Mouse (Mus musculus) stomach, embryonic 16.5 days (tissue): ENCODE results near the gene 2310034C09Rik. TPM values are rescaled to one million over a fixed set of nuclear protein-coding genes. Genes with fewer than 3 reads are reported as not detected.
"Not testable (repeated sequence)": the region's sequence is repeated elsewhere in the genome, so short reads cannot be mapped to it uniquely, and the experiment has no call there.

ENCODE experiments used
- ATAC-seq: fragments of 200-750 bp; cut with Nextera tagmentation; 2 replicates; pipeline ENCODE4 v1.8.0; 2017; ENCODE audit warnings: moderate number of reproducible peaks, moderate TSS enrichment; ENCODE audit not compliant: insufficient read depth, low FRiP score
- H3K27ac ChIP-seq: fragments of 300-500 bp; sonication (generic); 2 replicates; pipeline ENCODE4 v1.5.1; 2014; ENCODE audit warnings: low read length
- H3K27me3 ChIP-seq: fragments of 300-500 bp; sonication (generic); 2 replicates; pipeline ENCODE4 v1.6.1; 2014; ENCODE audit warnings: low read length, control low read depth, mixed read lengths; ENCODE audit not compliant: control insufficient read depth, insufficient read depth
- H3K36me3 ChIP-seq: fragments of 300-500 bp; sonication (generic); 2 replicates; pipeline ENCODE4 v1.6.1; 2014; ENCODE audit warnings: low read length; ENCODE audit not compliant: control insufficient read depth, insufficient read depth
- H3K4me1 ChIP-seq: fragments of 300-500 bp; sonication (generic); 2 replicates; pipeline ENCODE4 v1.6.1; 2014; ENCODE audit warnings: low read length, control low read depth, mixed read lengths; ENCODE audit not compliant: control insufficient read depth, insufficient read depth
- H3K4me2 ChIP-seq: fragments of 300-500 bp; sonication (generic); 2 replicates; pipeline ENCODE4 v1.6.1; 2014; ENCODE audit warnings: low read depth, low read length, mixed read lengths
- H3K4me3 ChIP-seq: fragments of 300-500 bp; sonication (generic); replicated peaks from 2 replicates; pipeline ENCODE4 v1.5.1; 2014; ENCODE audit warnings: mild to moderate bottlenecking, low read length
- H3K9ac ChIP-seq: fragments of 300-500 bp; sonication (generic); 2 replicates; pipeline ENCODE4 v1.6.1; 2014; ENCODE audit warnings: low read length
- H3K9me3 ChIP-seq: fragments of 300-500 bp; sonication (generic); replicated peaks from 2 replicates; pipeline ENCODE4 v1.6.1; 2016; ENCODE audit warnings: low read length, control low read depth; ENCODE audit not compliant: control insufficient read depth
- WGBS: fragments of 180-500 bp; shearing (Covaris S2); extraction: QIAGEN DNeasy Blood & Tissue Kit; methylation state at CpG from one replicate; pipeline ENCODE4 v1.1.7; 2014; 5-methylcytosine and 5-hydroxymethylcytosine counted together
- polyA plus RNA-seq: library from polyadenylated mRNA; unstranded; fragments of >200 nt; fragmentation: Nextera tagmentation; extraction: Ambion mirVana; gene quantifications from 2 replicates; pipeline ENCODE4 v1.2.1, GENCODE M21; 2015

2310034C09Rik gene
- polyA plus RNA-seq, 1 experiment from 2014 or later: not detected

GRCm38 (mm10) chr16:88751535-88751934, 7.1 kb upstream of the 2310034C09Rik start, which contains the start of gene Krtap13:
TSS of gene Krtap13 (minus strand) at chr16:88751635.
- H3K27me3 ChIP-seq, H3K27ac ChIP-seq, H3K9ac ChIP-seq, H3K9me3 ChIP-seq, H3K4me2 ChIP-seq, H3K4me3 ChIP-seq, H3K36me3 ChIP-seq, ATAC-seq, H3K4me1 ChIP-seq: not testable (repeated sequence)
- WGBS: 70% methylated on average over 3 of the region's 3 CpGs

GRCm38 (mm10) chr16:88774106-88774505, 15.5 kb downstream of the 2310034C09Rik start, which contains the start of gene 2310057N15Rik:
TSS of gene 2310057N15Rik (minus strand) at chr16:88774206.
- no peaks in the 10 kb centered on the region for H3K4me1 ChIP-seq
- H3K27ac ChIP-seq: no peak within 1 kb of the TSS
- no peaks in the 10 kb centered on the region for H3K9me3 ChIP-seq
- no peak for ATAC-seq
- H3K9ac ChIP-seq: no peak within 1 kb of the TSS
- 86% methylated on average over 2 of the region's 2 CpGs for WGBS
- no peak within 1 kb of the TSS for H3K4me2 ChIP-seq
- H3K4me3 ChIP-seq: no peak within 1 kb of the TSS
- no peaks in the 10 kb centered on the region for H3K36me3 ChIP-seq
- no peaks in the 10 kb centered on the region for H3K27me3 ChIP-seq

GRCm38 (mm10) chr16:88777596-88777995, 18.9 kb downstream of the 2310034C09Rik start, which contains the start of gene Gm5965:
TSS of gene Gm5965 (plus strand) at chr16:88777896.
- no peak for ATAC-seq
- 82% methylated on average over 5 of the region's 6 CpGs for WGBS
- no peak within 1 kb of the TSS for H3K27ac ChIP-seq
- H3K4me1 ChIP-seq: no peaks in the 10 kb centered on the region
- no peak within 1 kb of the TSS for H3K4me3 ChIP-seq
- no peaks in the 10 kb centered on the region for H3K27me3 ChIP-seq
- H3K4me2 ChIP-seq: no peak within 1 kb of the TSS
- no peak within 1 kb of the TSS for H3K9ac ChIP-seq
- H3K9me3 ChIP-seq: no peaks in the 10 kb centered on the region
- H3K36me3 ChIP-seq: no peaks in the 10 kb centered on the region

- Histone ChIP-seq H3K27me3 (no peaks in the 10 kb centered on the region), H3K9me3 (no peaks in the 10 kb centered on the region), H3K9ac (no peak overlapping the region), H3K4me1 (no peaks in the 10 kb centered on the region), H3K36me3 (no peaks in the 10 kb centered on the region), H3K4me2 (no peak overlapping the region), H3K27ac (no peak overlapping the region), H3K4me3 (no peak overlapping the region)
- WGBS: 81% methylated on average over 2 of the region's 2 CpGs
- no peak for ATAC-seq
Observed at GRCm38 (mm10) chr16:88786786-88787185, 28.1 kb downstream of the 2310034C09Rik start.

Other genes starting within 250 kb of the 2310034C09Rik start
- 11.0 and 11.6 TPM in 2 replicates for gene Cldn8, start 195.7 kb upstream of the 2310034C09Rik start, polyA plus RNA-seq
- not detected in 2 replicates for gene Krtap24-1, start 146.6 kb upstream of the 2310034C09Rik start, polyA plus RNA-seq
- not detected in 2 replicates for gene 2310079G19Rik, start 131.2 kb upstream of the 2310034C09Rik start, polyA plus RNA-seq
- gene Krtap26-1, start 111.1 kb upstream of the 2310034C09Rik start, polyA plus RNA-seq: not detected in 2 replicates
- gene Krtap27-1, start 87.2 kb upstream of the 2310034C09Rik start, polyA plus RNA-seq: not detected in 2 replicates
- not detected in 2 replicates for gene 2310061N02Rik, start 50.9 kb upstream of the 2310034C09Rik start, polyA plus RNA-seq
- gene Krtap13-1, start 30.0 kb upstream of the 2310034C09Rik start, polyA plus RNA-seq: not detected in 2 replicates
- not detected in 2 replicates for gene Krtap13, start 7.2 kb upstream of the 2310034C09Rik start, polyA plus RNA-seq
- gene 2310057N15Rik, start 15.4 kb downstream of the 2310034C09Rik start, polyA plus RNA-seq: not detected in 2 replicates
- not detected in 2 replicates for gene Gm5965, start 19.0 kb downstream of the 2310034C09Rik start, polyA plus RNA-seq
- not detected in 2 replicates for gene Gm20741, start 53.4 kb downstream of the 2310034C09Rik start, polyA plus RNA-seq
- gene Krtap15, start 61.4 kb downstream of the 2310034C09Rik start, polyA plus RNA-seq: not detected in 2 replicates
- not detected in 2 replicates for gene Krtap14, start 67.3 kb downstream of the 2310034C09Rik start, polyA plus RNA-seq
- not detected in 2 replicates for gene Krtap19-1, start 110.6 kb downstream of the 2310034C09Rik start, polyA plus RNA-seq
- gene Krtap19-2, start 115.4 kb downstream of the 2310034C09Rik start, polyA plus RNA-seq: not detected in 2 replicates
- not detected in 2 replicates for gene Krtap19-3, start 119.2 kb downstream of the 2310034C09Rik start, polyA plus RNA-seq
- not detected in 2 replicates for gene Krtap19-4, start 126.2 kb downstream of the 2310034C09Rik start, polyA plus RNA-seq
- not detected in 2 replicates for gene Krtap19-5, start 137.6 kb downstream of the 2310034C09Rik start, polyA plus RNA-seq
- gene Krtap19-9b, start 173.4 kb downstream of the 2310034C09Rik start, polyA plus RNA-seq: not detected in 2 replicates
- gene Krtap16-3, start 204.0 kb downstream of the 2310034C09Rik start, polyA plus RNA-seq: not detected in 2 replicates